Mouse (Mus musculus): ENCODE measurements around the gene Cyp2a22.

DNA sequence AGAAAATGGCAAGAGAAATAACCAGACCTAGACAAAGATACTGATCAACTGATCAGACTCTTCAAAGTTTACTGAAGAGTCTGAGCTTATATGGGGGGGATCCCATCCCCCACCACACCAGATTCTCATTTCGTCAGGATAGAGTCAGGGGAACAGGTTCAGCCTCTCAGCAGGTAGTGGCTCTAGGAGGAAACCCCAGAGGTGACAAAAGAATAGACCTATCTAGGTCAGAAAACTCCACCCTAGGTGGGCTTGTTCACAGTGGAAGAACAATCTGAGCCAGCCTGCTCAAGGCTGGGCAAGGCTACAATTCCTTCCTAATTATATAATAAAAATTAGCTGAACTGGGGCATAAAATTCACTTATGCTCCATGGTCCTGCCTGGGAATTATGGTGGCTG lies 43.4 kb upstream of the Cyp2a22 start:
- TF ChIP-seq POLR2A (IDR thresholded peaks at IDR 0.05; ENCODE audit: low read depth, low read length) (no peak), CTCF (IDR thresholded peaks at IDR 0.05; ENCODE audit: borderline replicate concordance, insufficient read depth, low read length) (no peak)

Measured in embryonic fibroblast, embryonic 13.5 days (primary cell).